Comparison of ENCODE assay signal across 11 mouse cellular contexts in genomic region chr17:5000871-5001270, GRCm38 (mm10). TPM values are rescaled to one million over a fixed set of nuclear protein-coding genes. Genes with fewer than 3 reads are reported as not detected.
DNase-seq lines count a peak whose midpoint lies in the region; ATAC-seq and TF ChIP-seq lines count a peak whose summit lies in the region.
"Had no signal": no experiment of that assay in that cellular context is flagged by ENCODE, and none has a peak within 500 bp of the region (broad histone marks: within the 10 kb centered on the region; RNA-seq: fewer than 3 reads in every experiment).

No protein-coding gene starts in this region.

- H3K9ac ChIP-seq in forebrain, postnatal 0 days = no peak overlapping the region
- H3K9ac ChIP-seq in midbrain, embryonic 11.5 days (ENCODE audit: low read length) = no peak overlapping the region
- H3K9ac ChIP-seq: liver, embryonic 12.5 days had no signal

- no peak for TF ChIP-seq CTCF in forebrain, postnatal 0 days (IDR thresholded peaks at IDR 0.05; ENCODE audit: low read depth)

- no peak for ATAC-seq in forebrain, postnatal 0 days
- no peak for ATAC-seq in midbrain, embryonic 11.5 days (ENCODE audit: low FRiP score)
- ATAC-seq: liver, embryonic 12.5 days had no signal

- peaks cover 31% of the 10 kb centered on the region for H3K4me1 ChIP-seq in forebrain, postnatal 0 days (ENCODE audit: insufficient read depth)
- peaks cover 51% of the 10 kb centered on the region for H3K4me1 ChIP-seq in midbrain, embryonic 11.5 days (ENCODE audit: control insufficient read depth, insufficient read depth, low read length)

- no peaks in the 10 kb centered on the region for H3K36me3 ChIP-seq in forebrain, postnatal 0 days (ENCODE audit: insufficient read depth)
- no peaks in the 10 kb centered on the region for H3K36me3 ChIP-seq in midbrain, embryonic 11.5 days (ENCODE audit: control insufficient read depth, insufficient read depth, low read length)
- H3K36me3 ChIP-seq: liver, embryonic 12.5 days had no signal

- no peak overlapping the region for H3K27ac ChIP-seq in forebrain, postnatal 0 days (ENCODE audit: low read depth, low read length)
- H3K27ac ChIP-seq in midbrain, embryonic 11.5 days (ENCODE audit: low read depth, low read length) = no peak overlapping the region
- H3K27ac ChIP-seq: liver, embryonic 12.5 days had no signal

- intact Hi-C loops in left cerebral cortex, postnatal 14 days (cut with DNase I) = loop anchor here (10.0 kb wide), 1 partner anchor 84 kb away; no protein-coding TSS in a partner anchor

- peak; percentile 48 for DNase-seq in cerebellum, adult 9-11 months
- DNase-seq in cerebellum, adult 8-10 months = no peak
- DNase-seq in Muller cell, postnatal 12 days (ENCODE audit: inconsistent ontology term) = peak; percentile 48
- DNase-seq in forebrain, postnatal 0 days = no peak
- no peak for DNase-seq in midbrain, embryonic 11.5 days (ENCODE audit: low spot score, missing footprints)
- DNase-seq in left cerebral cortex, postnatal 14 days (ENCODE audit: low spot score in 2 of 2) = no peak
- DNase-seq in layer of hippocampus, adult 9-10 months (ENCODE audit: low spot score) = no peak
- DNase-seq in frontal cortex, postnatal 25 days (ENCODE audit: low spot score in 2 of 2) = no peak
- DNase-seq: B cell, adult 2 months; cerebellum, adult 11-12 months had no signal

- H3K27me3 ChIP-seq in forebrain, postnatal 0 days (ENCODE audit: insufficient read depth, low read length) = no peaks in the 10 kb centered on the region
- no peaks in the 10 kb centered on the region for H3K27me3 ChIP-seq in midbrain, embryonic 11.5 days (ENCODE audit: control insufficient read depth, insufficient read depth, low read length)
- H3K27me3 ChIP-seq: liver, embryonic 12.5 days had no signal

- H3K4me3 ChIP-seq in forebrain, postnatal 0 days (ENCODE audit: low read depth, low read length) = peak overlapping the region; percentile 11; the same call in 1 of the 2 replicates
- no peak overlapping the region for H3K4me3 ChIP-seq in midbrain, embryonic 11.5 days (ENCODE audit: low read depth, low read length)
- H3K4me3 ChIP-seq: liver, embryonic 12.5 days had no signal

- peak overlapping the region; percentile 44 for H3K4me2 ChIP-seq in forebrain, postnatal 0 days (ENCODE audit: low read depth)
- H3K4me2 ChIP-seq in midbrain, embryonic 11.5 days = peak overlapping the region; percentile 20; the same call in 1 of the 2 replicates
- H3K4me2 ChIP-seq: liver, embryonic 12.5 days had no signal

- no peaks in the 10 kb centered on the region for H3K9me3 ChIP-seq in forebrain, postnatal 0 days (ENCODE audit: low read length)
- no peaks in the 10 kb centered on the region for H3K9me3 ChIP-seq in midbrain, embryonic 11.5 days (ENCODE audit: control insufficient read depth, low read length)
- H3K9me3 ChIP-seq: liver, embryonic 12.5 days had no signal

- WGBS in forebrain, postnatal 0 days = 29% methylated on average over 7 of the region's 7 CpGs
- WGBS in midbrain, embryonic 11.5 days = 56% methylated on average over 7 of the region's 7 CpGs

RNA-seq across cellular contexts. Expression of gene Arid1b, which starts 6.7 kb away (rescaled TPM):
- 40.5 and 51.6 TPM in 2 replicates for total RNA-seq in forebrain, postnatal 0 days (2014; rRNA removed)
- polyA plus RNA-seq in forebrain, postnatal 0 days (2015; fragmentation: Nextera tagmentation; extraction: Ambion mirVana) = 8.0 and 10.5 TPM in 2 replicates
- 11.6 and 12.2 TPM in 2 replicates for polyA plus RNA-seq in midbrain, embryonic 11.5 days (2014; fragmentation: Nextera tagmentation; extraction: Ambion mirVana)
- total RNA-seq in left cerebral cortex, postnatal 14 days (2021) = 10 to 100 TPM; 77.7 to 79.6 TPM

Comparison
In these comparisons a context has a peak if more than half of its experiments do, and no peak if none do; other contexts are left out.
1. DNase-seq: peak in cerebellum, adult 9-11 months (single experiment) and Muller cell, postnatal 12 days (single experiment); none in cerebellum, adult 8-10 months (single experiment), forebrain, postnatal 0 days (single experiment), midbrain, embryonic 11.5 days (single experiment), left cerebral cortex, postnatal 14 days (0 of 2), layer of hippocampus, adult 9-10 months (single experiment) and frontal cortex, postnatal 25 days (0 of 2).